8 mouse cellular contexts compared by ENCODE assay signal in genomic region chr4:155774971-155775740, GRCm38 (mm10). TPM values are rescaled to one million over a fixed set of nuclear protein-coding genes. Genes with fewer than 3 reads are reported as not detected.
DNase-seq lines count a peak whose midpoint lies in the region; ATAC-seq lines count a peak whose summit lies in the region.
"Had no signal": no experiment of that assay in that cellular context is flagged by ENCODE, and none has a peak within 500 bp of the region (broad histone marks: within the 10 kb centered on the region; RNA-seq: fewer than 3 reads in every experiment).

No protein-coding gene starts in this region.

- peak overlapping the region; percentile 35 for H3K4me3 ChIP-seq in hindbrain, embryonic 12.5 days
- H3K4me3 ChIP-seq in midbrain, embryonic 14.5 days (replicated peaks; ENCODE audit: low read depth, low read length): peak overlapping the region; percentile 36

- H3K36me3 ChIP-seq in hindbrain, embryonic 12.5 days: no peaks in the 10 kb centered on the region
- no peaks in the 10 kb centered on the region for H3K36me3 ChIP-seq in midbrain, embryonic 14.5 days (ENCODE audit: control insufficient read depth, insufficient read depth, low read length)

- peaks cover 27% of the 10 kb centered on the region for H3K4me1 ChIP-seq in hindbrain, embryonic 12.5 days
- H3K4me1 ChIP-seq in midbrain, embryonic 14.5 days (ENCODE audit: control insufficient read depth, insufficient read depth, low read length): peaks cover 16% of the 10 kb centered on the region; the same call in 1 of the 2 replicates

- 59% methylated on average over 9 of the region's 9 CpGs for WGBS in hindbrain, embryonic 12.5 days
- WGBS in midbrain, embryonic 14.5 days: 68% methylated on average over 9 of the region's 9 CpGs

- peak overlapping the region; percentile 64 for H3K4me2 ChIP-seq in hindbrain, embryonic 12.5 days (replicated peaks)
- H3K4me2 ChIP-seq in midbrain, embryonic 14.5 days (ENCODE audit: low read length): peak overlapping the region; percentile 67

- peaks cover 54% of the 10 kb centered on the region for H3K27me3 ChIP-seq in hindbrain, embryonic 12.5 days
- H3K27me3 ChIP-seq in midbrain, embryonic 14.5 days (ENCODE audit: control insufficient read depth, insufficient read depth, low read length): peaks cover 24% of the 10 kb centered on the region; the same call in 1 of the 2 replicates

- H3K27ac ChIP-seq in hindbrain, embryonic 12.5 days: no peak overlapping the region
- peak overlapping the region; percentile 53 for H3K27ac ChIP-seq in midbrain, embryonic 14.5 days (replicated peaks; ENCODE audit: low read depth, low read length)

- no peaks in the 10 kb centered on the region for H3K9me3 ChIP-seq in hindbrain, embryonic 12.5 days (replicated peaks)
- no peaks in the 10 kb centered on the region for H3K9me3 ChIP-seq in midbrain, embryonic 14.5 days (ENCODE audit: control insufficient read depth, low read length)

- peak; percentile 66 for DNase-seq in R1 (ENCODE audit: low read depth, low spot score)
- DNase-seq in cerebellum, adult 8-10 months: peak; percentile 56
- DNase-seq in gastrocnemius, adult 18-20 months (ENCODE audit: low spot score): peak; percentile 76
- DNase-seq in left cerebral cortex, postnatal 4 days: peak; percentile 63
- DNase-seq in midbrain, embryonic 14.5 days: peak; percentile 48

- intact Hi-C loops in left cerebral cortex, postnatal 4 days (cut with DNase I): no loop called here

- ATAC-seq in hindbrain, embryonic 12.5 days (ENCODE audit: low FRiP score): no peak
- no peak for ATAC-seq in midbrain, embryonic 14.5 days (ENCODE audit: low FRiP score, low TSS enrichment)
- ATAC-seq in monocyte, adult 5-6 weeks (replicated peaks; ENCODE audit: insufficient number of reproducible peaks, low FRiP score, low TSS enrichment, poor library complexity, severe bottlenecking): no peak

- peak overlapping the region; percentile 41; the same call in 1 of the 2 replicates for H3K9ac ChIP-seq in hindbrain, embryonic 12.5 days
- H3K9ac ChIP-seq in midbrain, embryonic 14.5 days (replicated peaks; ENCODE audit: low read length): peak overlapping the region; percentile 52

RNA-seq across cellular contexts. Expression of gene Vwa1, which starts 0.7 kb away (rescaled TPM):
- 1 to 10 TPM; 5.3 to 9.7 TPM for total RNA-seq in gastrocnemius, adult 18-20 months (2021)
- 12.2 and 12.9 TPM in 2 replicates for polyA plus RNA-seq in hindbrain, embryonic 12.5 days (2016; fragmentation: Nextera tagmentation; extraction: Ambion mirVana)
- 10 to 100 TPM; 15.6 to 16.4 TPM for total RNA-seq in left cerebral cortex, postnatal 4 days (2021)
- 18.0 and 24.4 TPM in 2 replicates for polyA plus RNA-seq in midbrain, embryonic 14.5 days (2014; fragmentation: Nextera tagmentation; extraction: Ambion mirVana)
- 0.49 to 1.3 TPM in 2 of 3 replicates, not detected in the other for total RNA-seq in monocyte, adult 5-6 weeks (2017)
- polyA plus RNA-seq: erythroblast, embryonic 14.5 days had no signal

RNA-seq across cellular contexts. Expression of gene Tmem88b, which starts 10.5 kb away (rescaled TPM):
- total RNA-seq in gastrocnemius, adult 18-20 months (2021): under 1 TPM; 0.39 to 0.47 TPM
- 0.58 and 0.86 TPM in 2 replicates for polyA plus RNA-seq in hindbrain, embryonic 12.5 days (2016; fragmentation: Nextera tagmentation; extraction: Ambion mirVana)
- 1 to 10 TPM; 1.3 TPM for total RNA-seq in left cerebral cortex, postnatal 4 days (2021)
- polyA plus RNA-seq in midbrain, embryonic 14.5 days (2014; fragmentation: Nextera tagmentation; extraction: Ambion mirVana): 0.43 and 0.51 TPM in 2 replicates
- not detected in 3 replicates for total RNA-seq in monocyte, adult 5-6 weeks (2017)
- polyA plus RNA-seq: erythroblast, embryonic 14.5 days had no signal

RNA-seq across cellular contexts. Expression of gene Atad3a, which starts 14.3 kb away (rescaled TPM):
- 10 to 100 TPM; 25.0 to 28.1 TPM for total RNA-seq in gastrocnemius, adult 18-20 months (2021)
- 81.8 and 84.7 TPM in 2 replicates for polyA plus RNA-seq in hindbrain, embryonic 12.5 days (2016; fragmentation: Nextera tagmentation; extraction: Ambion mirVana)
- total RNA-seq in left cerebral cortex, postnatal 4 days (2021): 10 to 100 TPM; 64.8 to 69.8 TPM
- polyA plus RNA-seq in midbrain, embryonic 14.5 days (2014; fragmentation: Nextera tagmentation; extraction: Ambion mirVana): 77.4 and 79.8 TPM in 2 replicates
- 24.8 to 30.3 TPM (median 26.4 TPM) in 3 replicates for total RNA-seq in monocyte, adult 5-6 weeks (2017)

RNA-seq across cellular contexts. Expression of gene Ankrd65, which starts 15.1 kb away (rescaled TPM):
- total RNA-seq in gastrocnemius, adult 18-20 months (2021): not detected
- polyA plus RNA-seq in hindbrain, embryonic 12.5 days (2016; fragmentation: Nextera tagmentation; extraction: Ambion mirVana): not detected in 2 replicates
- not detected for total RNA-seq in left cerebral cortex, postnatal 4 days (2021)
- polyA plus RNA-seq in midbrain, embryonic 14.5 days (2014; fragmentation: Nextera tagmentation; extraction: Ambion mirVana): not detected in 2 replicates
- not detected in 3 replicates for total RNA-seq in monocyte, adult 5-6 weeks (2017)

RNA-seq across cellular contexts. Expression of gene Mrpl20, which starts 27.5 kb away (rescaled TPM):
- 10 to 100 TPM; 50.3 to 54.0 TPM for total RNA-seq in gastrocnemius, adult 18-20 months (2021)
- 189 and 204 TPM in 2 replicates for polyA plus RNA-seq in hindbrain, embryonic 12.5 days (2016; fragmentation: Nextera tagmentation; extraction: Ambion mirVana)
- total RNA-seq in left cerebral cortex, postnatal 4 days (2021): 100 to 1,000 TPM; 102 to 104 TPM
- polyA plus RNA-seq in midbrain, embryonic 14.5 days (2014; fragmentation: Nextera tagmentation; extraction: Ambion mirVana): 255 and 298 TPM in 2 replicates
- total RNA-seq in monocyte, adult 5-6 weeks (2017): 39.1 to 56.7 TPM (median 44.1 TPM) in 3 replicates
